Mouse (Mus musculus) MEL (cell line): ENCODE results near the gene Wdr59. TPM values are rescaled to one million over a fixed set of nuclear protein-coding genes. Genes with fewer than 3 reads are reported as not detected.

Source experiments
- DNase-seq: peaks from one replicate; pipeline ENCODE4 v3.0.0; 2011; ENCODE audit warnings: low read depth, low spot score
- H3K27ac ChIP-seq: 2 replicates; pipeline ENCODE4 v1.5.1; 2012; ENCODE audit warnings: low read depth, mild to moderate bottlenecking, control low read depth, low read length, moderate library complexity; ENCODE audit not compliant: control insufficient read depth
- H3K27me3 ChIP-seq, 2 experiments: fragments of 150-350 bp in 1 of 2; sonication (generic) in 1 of 2; 2 replicates each; pipeline ENCODE4 v1.6.1; 2012; ENCODE audit warnings: low read length in 2 of 2, mild to moderate bottlenecking in 2 of 2, improper control_type of control experiment in 1 of 2, moderate library complexity in 1 of 2; ENCODE audit not compliant: insufficient read depth in 2 of 2, control insufficient read depth in 1 of 2
- H3K36me3 ChIP-seq, 2 experiments: 2 replicates each; pipeline ENCODE4 v1.6.1; 2012 to 2014; ENCODE audit warnings: low read length in 2 of 2, improper control_type of control experiment in 1 of 2, inconsistent platforms in 1 of 2, mild to moderate bottlenecking in 1 of 2; ENCODE audit not compliant: insufficient read depth in 2 of 2, control insufficient read depth in 1 of 2
- H3K4me1 ChIP-seq, 2 experiments: fragments of 150-350 bp in 1 of 2; sonication (generic) in 1 of 2; 2 replicates each; pipeline ENCODE4 v1.6.1; 2012; ENCODE audit warnings: low read length in 2 of 2, improper control_type of control experiment in 1 of 2, mild to moderate bottlenecking in 1 of 2; ENCODE audit not compliant: insufficient read depth in 2 of 2, control insufficient read depth in 1 of 2
- H3K4me3 ChIP-seq, 2 experiments: fragments of 150-350 bp in 1 of 2; sonication (generic) in 1 of 2; 2 replicates each; pipeline ENCODE4 v1.5.1; 2012; ENCODE audit warnings: low read depth in 2 of 2, low read length in 2 of 2, mild to moderate bottlenecking in 2 of 2, moderate library complexity in 2 of 2, control low read depth in 1 of 2, improper control_type of control experiment in 1 of 2; ENCODE audit not compliant: control insufficient read depth in 1 of 2, insufficient read depth in 1 of 2
- H3K79me2 ChIP-seq: 2 replicates; pipeline ENCODE4 v1.6.1; 2012; ENCODE audit warnings: mild to moderate bottlenecking, low read length, moderate library complexity; ENCODE audit not compliant: control insufficient read depth, poor library complexity, insufficient read depth
- H3K9ac ChIP-seq: 2 replicates; pipeline ENCODE4 v1.6.1; 2012; ENCODE audit warnings: low read depth, mild to moderate bottlenecking, control low read depth, low read length, moderate library complexity; ENCODE audit not compliant: control insufficient read depth, poor library complexity, severe bottlenecking
- H3K9me3 ChIP-seq: fragments of 150-350 bp; sonication (generic); replicated peaks from 2 replicates; pipeline ENCODE4 v1.6.1; 2012; ENCODE audit warnings: mild to moderate bottlenecking, low read length, improper control_type of control experiment, moderate library complexity; ENCODE audit not compliant: insufficient read depth
- BHLHE40 ChIP-seq: IDR thresholded peaks from 2 replicates; pipeline ENCODE4 v1.6.1; 2012; ENCODE audit warnings: low read depth, mild to moderate bottlenecking, inconsistent platforms, low read length, improper control_type of control experiment, borderline replicate concordance
- CHD1 ChIP-seq: IDR thresholded peaks from 2 replicates; pipeline ENCODE4 v1.6.1; 2012; ENCODE audit warnings: low read depth, mild to moderate bottlenecking, inconsistent platforms, low read length, improper control_type of control experiment
- CHD2 ChIP-seq: IDR thresholded peaks from 2 replicates; pipeline ENCODE4 v1.6.1; 2011; ENCODE audit warnings: low read length, improper control_type of control experiment
- E2F4 ChIP-seq: IDR thresholded peaks from 2 replicates; pipeline ENCODE4 v1.6.1; 2011; ENCODE audit warnings: low read depth, low read length, improper control_type of control experiment, borderline replicate concordance
- ELF1 ChIP-seq: IDR thresholded peaks from 2 replicates; pipeline ENCODE4 v1.6.1; 2014; ENCODE audit warnings: low read depth, mild to moderate bottlenecking, inconsistent platforms, low read length, improper control_type of control experiment, moderate library complexity
- ETS1 ChIP-seq: IDR thresholded peaks from 2 replicates; pipeline ENCODE4 v1.6.1; 2012; ENCODE audit warnings: low read depth, mild to moderate bottlenecking, inconsistent platforms, low read length, improper control_type of control experiment, moderate library complexity
- HCFC1 ChIP-seq: IDR thresholded peaks from 2 replicates; pipeline ENCODE4 v1.6.1; 2012; ENCODE audit warnings: low read depth, mild to moderate bottlenecking, inconsistent platforms, low read length, improper control_type of control experiment, moderate library complexity
- JUND ChIP-seq: IDR thresholded peaks from 2 replicates; pipeline ENCODE4 v1.6.1; 2011; ENCODE audit warnings: low read depth, mild to moderate bottlenecking, improper control_type of control experiment, low read length
- KAT2A ChIP-seq: conservative IDR thresholded peaks from 2 replicates; pipeline ENCODE4 v1.6.1; 2012; ENCODE audit warnings: low read depth, low read length, improper control_type of control experiment, inconsistent platforms
- MAFK ChIP-seq: IDR thresholded peaks from 2 replicates; pipeline ENCODE4 v1.6.1; 2011; ENCODE audit warnings: low read depth, mild to moderate bottlenecking, low read length, improper control_type of control experiment, borderline replicate concordance
- MAZ ChIP-seq: IDR thresholded peaks from 2 replicates; pipeline ENCODE4 v1.6.1; 2012; ENCODE audit warnings: low read depth, mild to moderate bottlenecking, inconsistent platforms, low read length, improper control_type of control experiment
- MEF2A ChIP-seq: IDR thresholded peaks from 2 replicates; pipeline ENCODE4 v1.6.1; 2014; ENCODE audit warnings: low read depth, mild to moderate bottlenecking, inconsistent platforms, low read length, improper control_type of control experiment; ENCODE audit not compliant: poor library complexity, insufficient replicate concordance, severe bottlenecking; ENCODE audit errors: extremely low read depth
- MXI1 ChIP-seq: IDR thresholded peaks from 2 replicates; pipeline ENCODE4 v1.6.1; 2011; ENCODE audit warnings: mild to moderate bottlenecking, low read depth, low read length, improper control_type of control experiment
- MYB ChIP-seq: IDR thresholded peaks from 2 replicates; pipeline ENCODE4 v1.6.1; 2011; ENCODE audit warnings: mild to moderate bottlenecking, low read depth, low read length, improper control_type of control experiment
- MYC ChIP-seq: IDR thresholded peaks from 2 replicates; pipeline ENCODE4 v1.6.1; 2011; ENCODE audit warnings: low read depth, mild to moderate bottlenecking, low read length, improper control_type of control experiment, moderate library complexity
- NELFE ChIP-seq: IDR thresholded peaks from 2 replicates; pipeline ENCODE4 v1.6.1; 2011; ENCODE audit warnings: low read depth, low read length, improper control_type of control experiment
- POLR2AphosphoS2 ChIP-seq: IDR thresholded peaks from 2 replicates; pipeline ENCODE4 v1.6.1; 2011; ENCODE audit warnings: low read length, improper control_type of control experiment
- POLR2AphosphoS5 ChIP-seq: IDR thresholded peaks from 2 replicates; pipeline ENCODE4 v1.6.1; 2012; ENCODE audit warnings: low read depth, borderline replicate concordance, mild to moderate bottlenecking, inconsistent platforms, low read length, moderate library complexity, mixed read lengths
- RAD21 ChIP-seq: IDR thresholded peaks from 2 replicates; pipeline ENCODE4 v1.6.1; 2011; ENCODE audit warnings: mild to moderate bottlenecking, low read depth, low read length, improper control_type of control experiment
- RCOR1 ChIP-seq: IDR thresholded peaks from 2 replicates; pipeline ENCODE4 v1.6.1; 2012; ENCODE audit warnings: low read depth, mild to moderate bottlenecking, inconsistent platforms, low read length, improper control_type of control experiment
- SMC3 ChIP-seq: IDR thresholded peaks from 2 replicates; pipeline ENCODE4 v1.6.1; 2011; ENCODE audit warnings: low read depth, low read length, improper control_type of control experiment
- TCF12 ChIP-seq: IDR thresholded peaks from 2 replicates; pipeline ENCODE4 v1.6.1; 2014; ENCODE audit warnings: low read depth, mild to moderate bottlenecking, inconsistent platforms, low read length, improper control_type of control experiment, moderate library complexity
- UBTF ChIP-seq: IDR thresholded peaks from 2 replicates; pipeline ENCODE4 v1.6.1; 2012; ENCODE audit warnings: low read depth, mild to moderate bottlenecking, inconsistent platforms, low read length, improper control_type of control experiment, moderate library complexity, borderline replicate concordance; ENCODE audit not compliant: insufficient read depth
- USF2 ChIP-seq, 2 experiments: IDR thresholded peaks; 2 replicates each; pipeline ENCODE4 v1.6.1; 2011 to 2012; ENCODE audit warnings: improper control_type of control experiment in 2 of 2, low read length in 2 of 2, borderline replicate concordance in 1 of 2, inconsistent platforms in 1 of 2, low read depth in 1 of 2, mild to moderate bottlenecking in 1 of 2; ENCODE audit not compliant: insufficient read depth in 1 of 2
- ZMIZ1 ChIP-seq: IDR thresholded peaks from 2 replicates; pipeline ENCODE4 v1.6.1; 2012; ENCODE audit warnings: low read depth, mild to moderate bottlenecking, inconsistent platforms, low read length, improper control_type of control experiment, moderate library complexity
- polyA plus RNA-seq, 2 experiments: library from polyadenylated mRNA; stranded (reverse) in 1 of 2; unstranded in 1 of 2; fragments of >175 nt in 1 of 2; fragments of >200 nt in 1 of 2; gene quantifications; 2 replicates each; pipeline versions ENCODE4 v1.2.1 to v1.2.4; 2012; ENCODE audit warnings: low replicate concordance in 2 of 2, low read depth in 1 of 2; ENCODE audit not compliant: insufficient read length in 2 of 2, insufficient read depth in 1 of 2, missing spikeins in 1 of 2
- total RNA-seq: library from RNA; depleted of rRNA; stranded (reverse); fragments of 300-350 nt; gene quantifications from 2 replicates; pipeline ENCODE4 v1.2.3, GENCODE M21; 2012

Gene Wdr59
- total and polyA plus RNA-seq, 3 experiments = 6.5 to 16.6 TPM; not detected in 1

DNA sequence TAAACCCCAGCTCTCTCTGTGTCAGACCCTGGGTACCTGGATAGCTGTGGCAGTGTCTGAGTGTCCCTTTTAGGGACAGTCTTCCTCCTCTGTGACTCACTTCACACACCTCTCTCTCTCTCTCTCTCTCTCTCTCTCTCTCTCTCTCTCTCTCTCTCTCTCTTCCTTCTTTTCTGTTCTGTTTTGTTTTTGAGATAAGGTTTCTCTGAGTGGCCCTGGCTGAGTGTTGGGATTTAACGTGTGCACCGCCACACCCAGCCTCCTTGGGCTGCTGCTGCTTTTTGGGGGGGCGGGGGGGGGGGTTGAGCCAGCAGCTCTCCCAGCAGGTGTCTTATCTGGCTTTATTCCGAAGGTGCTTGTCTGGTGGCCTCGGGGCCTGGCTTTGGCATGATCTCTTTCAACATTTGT lies 43.9 kb upstream of the Wdr59 start (continued):
- TF ChIP-seq ELF1 (peak; percentile 45; the same call in 1 of the 2 replicates), NELFE (no peak), ZMIZ1 (no peak), JUND (peak; percentile 99), KAT2A (no peak), USF2 (IDR thresholded peaks at IDR 0.05; ENCODE audit: borderline replicate concordance in 1 of 2, insufficient read depth in 1 of 2, low read depth in 1 of 2, low read length in 2 of 2) (no peak), BHLHE40 (peak; percentile 52; the same call in 1 of the 2 replicates), ETS1 (peak; percentile 82), MYB (0 out of 2 replicates have a peak, but pooled peaks have one; percentile 42), CHD1 (no peak), TCF12 (peak; percentile 81), UBTF (no peak), POLR2AphosphoS2 (no peak), RCOR1 (peak; percentile 60), MYC (no peak), POLR2AphosphoS5 (no peak)

DNA sequence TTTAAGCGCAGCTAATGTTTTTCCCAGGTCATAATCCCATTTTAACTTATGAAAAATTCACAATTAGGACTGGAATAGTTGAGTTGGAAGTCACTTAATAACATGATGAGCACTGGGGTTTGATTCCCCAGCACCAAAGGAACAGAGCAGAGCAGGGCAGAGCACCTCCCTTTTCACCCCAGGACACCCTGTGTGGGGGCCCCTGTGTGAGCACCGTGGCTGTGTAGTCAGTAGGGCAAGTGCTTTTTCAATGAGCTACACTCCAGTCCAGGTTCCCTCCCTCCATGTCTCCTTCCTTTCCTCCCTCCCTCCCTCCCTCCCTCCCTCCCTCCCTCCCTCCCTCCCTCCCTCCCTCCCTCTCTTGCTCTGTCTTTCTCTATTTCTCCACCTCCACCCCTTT lies 42.2 kb upstream of the Wdr59 start:
- Histone ChIP-seq H3K4me3 (no peak overlapping the region), H3K27me3 (no peaks in the 10 kb centered on the region), H3K36me3 (peaks cover 0 to 60% of the 10 kb centered on the region in 2 experiments; a peak in 2 of 4 replicates), H3K27ac (no peak overlapping the region; the same call in 1 of the 2 replicates), H3K9me3 (no peaks in the 10 kb centered on the region), H3K4me1 (peaks cover 48 to 55% of the 10 kb centered on the region in 2 experiments), H3K9ac (no peak overlapping the region)
- DNase-seq = no peak
- TF ChIP-seq SMC3 (no peak), POLR2AphosphoS5 (no peak), RAD21 (no peak), UBTF (no peak), CHD2 (no peak), MAFK (no peak), MEF2A (no peak), MXI1 (no peak), TCF12 (no peak), E2F4 (no peak), USF2 (IDR thresholded peaks at IDR 0.05; ENCODE audit: borderline replicate concordance in 1 of 2, insufficient read depth in 1 of 2, low read depth in 1 of 2, low read length in 2 of 2) (no peak), HCFC1 (no peak), ELF1 (no peak), MAZ (no peak)
- TF ChIP-seq, all 39 proteins: peak for 0
- H3K79me2 ChIP-seq = peaks cover 7% of the 10 kb centered on the region
